Mouse (Mus musculus) adrenal gland, adult 8-10 months (tissue): ENCODE measurements around the gene Runx2. TPM values are rescaled to one million over a fixed set of nuclear protein-coding genes. Genes with fewer than 3 reads are reported as not detected.

ENCODE experiments used
- DNase-seq: peaks from one replicate; pipeline ENCODE4 v3.0.0; 2022
- total RNA-seq, 4 experiments: library from RNA; stranded (reverse); gene quantifications; 2 replicates each; pipeline ENCODE4 v1.2.4; 2022

The Runx2 gene
- total RNA-seq, 4 experiments from 2014 or later, result 19.6 to 32.8 (median 25.7) TPM

DNA sequence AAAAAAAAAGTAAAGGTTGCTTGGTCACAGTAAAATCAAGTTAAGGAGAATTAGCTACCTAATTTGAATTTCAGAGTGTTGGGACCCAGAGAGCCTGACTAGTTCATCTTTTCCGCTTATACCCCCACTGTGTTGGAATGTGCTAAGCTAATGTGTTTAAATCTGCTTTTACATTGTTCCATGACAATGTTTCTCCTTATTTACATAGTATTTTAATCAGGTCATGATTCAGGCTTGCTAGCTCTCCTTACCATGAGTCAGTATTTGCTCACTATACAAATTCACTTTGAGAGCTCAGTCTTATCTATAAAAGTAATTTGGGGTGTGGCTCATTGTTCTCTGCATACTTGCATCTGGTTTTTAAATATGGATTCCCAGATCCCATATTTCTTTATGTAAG lies 47.2 kb downstream of the Runx2 start:
- DNase-seq, result no peak

GRCm38 (mm10) chr17:44766975-44767374 lies 47.6 kb downstream of the Runx2 start:
- DNase-seq, result no peak

DNA sequence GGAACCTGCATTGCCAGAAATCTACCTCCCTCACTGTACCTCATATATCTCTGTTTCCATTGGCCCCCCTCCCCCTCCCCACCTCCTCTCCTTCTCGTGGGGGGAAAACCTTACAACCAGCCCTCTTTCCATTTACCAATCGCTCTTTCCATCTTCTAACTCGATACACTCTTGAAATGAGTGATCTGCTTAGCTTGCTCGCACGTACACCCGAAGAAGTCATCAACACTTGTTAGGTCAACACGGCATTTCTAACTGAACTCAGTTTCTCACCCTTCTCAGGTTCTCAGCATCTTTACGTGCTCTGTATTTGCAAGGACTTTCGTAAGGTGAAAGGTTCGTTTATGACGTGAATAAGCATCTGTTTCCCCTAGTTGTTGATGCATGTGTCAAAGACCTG lies 48.3 kb downstream of the Runx2 start:
- no peak for DNase-seq

- DNase-seq, result no peak
These were observed 69.2 kb downstream of the Runx2 start for GRCm38 (mm10) chr17:44745378-44745777.

DNA sequence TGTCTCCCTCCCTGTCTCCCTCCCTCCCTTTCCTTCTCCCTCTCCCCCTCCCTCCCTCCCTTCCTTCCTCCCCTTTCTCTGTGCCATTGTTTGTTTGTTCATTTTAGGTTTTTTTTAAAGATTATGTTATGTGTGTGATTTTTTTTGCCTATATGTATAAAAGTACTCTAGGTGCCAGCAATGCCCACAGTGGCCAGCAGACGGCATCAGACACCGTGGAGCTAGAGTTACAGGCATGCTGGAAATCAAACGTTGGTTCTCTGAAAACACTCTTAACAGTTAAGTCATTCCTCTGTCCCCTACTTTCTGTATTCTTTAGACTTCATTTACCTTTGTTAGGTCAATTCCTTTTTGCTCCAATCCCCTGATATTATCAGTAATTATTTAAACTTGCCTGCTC lies 70.8 kb downstream of the Runx2 start:
- no peak for DNase-seq

DNA sequence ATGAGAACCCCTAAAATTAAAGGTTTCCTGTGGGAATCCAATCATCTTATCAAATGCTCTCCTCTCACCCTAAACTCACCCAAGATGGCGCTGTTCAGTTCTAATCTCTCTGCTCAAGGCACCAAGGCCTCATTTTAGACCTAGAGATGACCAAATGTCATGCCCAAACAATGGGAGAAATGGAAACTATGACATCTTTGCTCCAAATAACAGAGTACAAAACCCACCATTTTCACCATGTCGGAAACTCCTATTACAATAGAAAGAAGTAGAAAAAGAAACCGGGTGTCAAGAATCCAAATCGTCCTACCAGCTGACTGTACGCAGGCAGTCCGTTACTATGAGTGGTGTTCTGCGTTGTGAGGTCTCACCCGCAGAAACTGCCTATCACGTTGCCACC lies 72.4 kb downstream of the Runx2 start:
- DNase-seq, result no peak

- DNase-seq, result no peak
These were observed 76.4 kb downstream of the Runx2 start for GRCm38 (mm10) chr17:44738121-44738637.

- no peak for DNase-seq
These were observed 77.1 kb downstream of the Runx2 start for GRCm38 (mm10) chr17:44737275-44738120.

DNA sequence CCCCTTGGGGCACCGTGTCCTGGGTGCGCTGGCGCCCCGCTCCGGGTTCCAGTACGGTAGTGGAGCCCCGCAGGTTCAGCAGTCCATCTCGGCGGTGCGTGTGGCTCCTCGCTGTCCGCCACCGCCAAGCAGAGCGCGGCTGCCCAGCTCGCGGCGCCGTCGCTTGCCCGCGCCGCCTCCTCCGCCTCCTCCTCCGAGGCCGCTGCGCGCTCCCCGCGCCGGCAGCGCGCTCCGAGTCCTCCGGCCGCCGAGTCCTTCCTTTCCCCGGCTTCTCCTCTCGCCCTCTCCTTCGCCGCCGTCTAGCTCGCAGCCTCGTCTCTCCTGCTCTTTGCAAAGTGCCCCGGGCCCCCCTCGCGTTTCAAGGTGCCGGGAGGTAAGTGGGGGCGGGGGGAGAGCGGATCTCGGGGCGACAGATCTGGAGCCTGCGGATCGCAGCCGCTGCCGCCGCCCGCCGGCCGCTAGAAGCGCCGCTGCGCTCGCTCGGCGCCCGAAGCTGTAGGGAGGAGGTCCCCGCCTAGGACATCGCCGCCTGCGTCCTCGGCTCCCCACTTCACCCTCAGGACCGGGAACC lies 78.5 kb downstream of the Runx2 start:
- peak; percentile 43 for DNase-seq

- peak; percentile 28 for DNase-seq
These were observed 79.2 kb downstream of the Runx2 start for GRCm38 (mm10) chr17:44735223-44735990.

DNA sequence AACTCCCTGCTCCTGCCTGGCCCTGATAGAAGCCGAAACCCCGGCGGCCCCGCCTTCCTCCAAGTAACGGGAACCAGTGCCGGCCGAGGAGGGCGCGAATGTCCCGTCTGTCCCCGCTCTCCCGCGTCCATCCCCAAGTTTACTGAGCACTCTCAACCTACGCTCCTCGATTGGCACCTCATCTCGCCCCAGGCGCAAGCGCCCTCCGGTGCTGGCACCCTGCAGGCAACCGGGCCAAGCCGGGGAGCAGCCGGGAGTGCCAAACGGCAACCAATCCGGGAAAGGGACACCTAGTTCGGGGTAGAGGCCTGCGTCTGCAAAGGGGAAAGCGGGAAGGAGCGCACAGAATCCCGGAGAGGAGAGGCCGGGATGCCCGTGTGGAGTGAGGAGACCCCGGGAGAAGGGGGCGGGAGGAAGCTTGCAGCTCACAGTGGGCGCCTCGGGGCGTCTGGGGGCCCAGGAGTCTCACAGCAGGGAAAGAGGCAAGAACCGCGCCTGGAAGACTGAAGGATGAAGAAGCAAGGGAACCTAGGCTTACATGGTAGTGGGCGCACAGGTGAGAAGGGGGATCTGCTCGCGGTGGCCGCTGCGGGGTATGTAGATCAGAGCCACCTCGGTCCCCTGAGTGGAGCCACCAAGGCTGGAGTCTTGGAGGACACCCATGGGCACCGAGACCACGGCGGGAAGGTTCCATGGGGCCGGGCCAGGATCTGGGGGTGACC lies 79.9 kb downstream of the Runx2 start:
- DNase-seq, result peak; percentile 20

- no peak for DNase-seq
These were observed 80.9 kb downstream of the Runx2 start for GRCm38 (mm10) chr17:44733544-44734310.

DNA sequence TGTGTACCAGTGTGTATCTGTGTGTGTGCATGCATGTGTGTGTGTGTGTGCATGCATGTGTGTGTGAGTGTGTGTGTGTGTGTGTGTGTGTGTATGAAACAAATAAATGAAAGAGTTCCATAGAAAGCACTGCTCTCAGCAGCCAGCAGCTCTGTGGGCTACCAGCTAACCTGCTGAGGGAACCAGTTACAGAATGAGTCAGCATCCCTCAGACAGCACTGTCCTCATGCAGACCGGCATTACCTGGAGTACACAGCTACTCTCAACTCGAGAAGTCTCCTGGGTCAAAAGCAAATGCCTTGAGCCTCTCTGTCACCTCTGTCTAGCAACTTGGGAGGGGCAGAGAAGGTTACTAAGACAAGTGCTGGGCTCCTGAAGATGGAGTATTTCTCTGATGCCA lies 86.1 kb downstream of the Runx2 start:
- no peak for DNase-seq

DNA sequence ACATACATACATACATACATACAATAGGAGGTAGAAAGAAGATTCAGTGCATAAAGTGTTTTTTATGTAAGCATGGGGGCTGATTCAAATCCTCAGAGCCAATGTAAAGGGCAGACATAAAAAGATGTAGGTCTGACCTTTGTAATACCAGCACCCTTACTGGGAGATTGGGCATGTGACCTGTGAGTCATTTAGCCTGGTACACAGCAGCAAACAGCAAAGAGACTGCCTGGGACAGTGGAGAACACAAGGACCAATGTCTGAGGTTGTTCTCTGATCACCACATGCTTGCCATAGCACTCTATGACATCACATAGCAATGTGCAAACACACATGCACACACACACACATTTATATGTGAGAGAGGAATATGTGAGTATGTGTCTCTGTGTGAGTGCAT lies 86.9 kb downstream of the Runx2 start:
- DNase-seq, result no peak

GRCm38 (mm10) chr17:44724805-44725480 lies 89.7 kb downstream of the Runx2 start:
- DNase-seq, result no peak

- DNase-seq, result no peak
These were observed 90.3 kb downstream of the Runx2 start for GRCm38 (mm10) chr17:44724255-44724654.

GRCm38 (mm10) chr17:44722103-44722792 lies 92.3 kb downstream of the Runx2 start:
- no peak for DNase-seq

DNA sequence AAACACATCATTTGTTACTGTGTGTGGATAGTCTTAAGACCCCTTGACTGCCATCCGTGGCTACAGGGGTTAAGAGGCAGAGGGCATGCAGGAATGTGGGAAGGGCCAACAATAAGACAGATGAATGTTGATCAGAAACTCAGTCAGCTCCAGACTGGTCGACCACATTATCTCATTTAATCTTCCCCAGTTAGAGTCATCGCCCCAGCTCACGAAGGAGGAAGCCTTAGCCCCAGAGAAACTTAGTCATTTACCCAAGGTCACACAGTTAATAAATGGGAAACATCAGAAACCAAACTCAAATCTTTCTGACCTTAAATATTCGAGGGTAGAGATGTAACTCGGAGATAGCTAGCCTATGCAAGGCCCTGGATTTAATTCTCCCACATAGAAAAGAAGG lies 96.0 kb downstream of the Runx2 start:
- no peak for DNase-seq

GRCm38 (mm10) chr17:44718036-44718435 lies 96.6 kb downstream of the Runx2 start:
- DNase-seq, result no peak

DNA sequence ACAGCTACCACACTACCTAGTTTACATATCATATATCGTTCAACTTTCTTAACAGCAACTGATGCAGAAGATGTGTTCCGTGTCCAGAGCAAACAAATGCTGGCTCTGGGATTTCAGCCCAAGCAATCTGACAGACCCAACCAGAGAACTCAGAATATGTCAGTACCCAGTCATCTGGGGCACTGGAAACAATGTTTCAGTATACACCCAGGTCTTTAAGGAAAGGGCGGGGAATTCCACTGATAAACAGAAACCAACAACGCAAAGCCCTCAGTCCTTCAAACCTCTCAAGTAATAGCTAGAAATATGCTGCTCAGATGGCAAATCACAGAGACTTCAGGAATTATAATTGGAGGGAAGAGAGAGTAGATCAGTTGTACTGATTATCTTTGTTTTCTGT lies 100.5 kb downstream of the Runx2 start:
- DNase-seq, result no peak
